Mouse (Mus musculus) liver, postnatal 0 days (tissue): ENCODE data around the gene Fastkd5.
A peak's percentile ranks its signal among the peaks of the same experiment; 100 is the strongest.

Source experiments
- CTCF ChIP-seq: sonication (generic); IDR thresholded peaks from 2 replicates; pipeline ENCODE4 v1.5.1; 2016; ENCODE audit warnings: antibody characterized with exemption, low read depth
- EP300 ChIP-seq: IDR thresholded peaks from 2 replicates; pipeline ENCODE4 v1.6.1; 2016; ENCODE audit warnings: antibody characterized with exemption, low read depth, mild to moderate bottlenecking

GRCm38 (mm10) chr2:130634739-130635411, 5.0 kb upstream of the Fastkd5 start:
- TF ChIP-seq CTCF = peak; percentile 39
- TF ChIP-seq EP300 = no peak
